Mouse (Mus musculus) liver, embryonic 14.5 days (tissue): Measurements from ENCODE around the gene Vamp5. TPM values are rescaled to one million over a fixed set of nuclear protein-coding genes. Genes with fewer than 3 reads are reported as not detected.

Source experiments
- ATAC-seq: fragments of 200-750 bp; cut with Nextera tagmentation; 2 replicates; pipeline ENCODE4 v1.8.0; 2017; ENCODE audit warnings: moderate number of reproducible peaks, mild to moderate bottlenecking, moderate library complexity; ENCODE audit not compliant: insufficient read depth
- DNase-seq, 3 experiments: peaks; one replicate each; pipeline ENCODE4 v3.0.0-alpha.2; 2012 to 2013; ENCODE audit warnings: low read depth in 3 of 3, low spot score in 3 of 3
- H3K27ac ChIP-seq: fragments of 300-500 bp; sonication (generic); 2 replicates; pipeline ENCODE4 v1.5.1; 2014; ENCODE audit warnings: moderate library complexity, mild to moderate bottlenecking, control low read depth, inconsistent platforms
- H3K27me3 ChIP-seq: fragments of 300-500 bp; sonication (generic); 2 replicates; pipeline ENCODE4 v1.6.1; 2014; ENCODE audit warnings: mild to moderate bottlenecking, low read length, moderate library complexity; ENCODE audit not compliant: control insufficient read depth, insufficient read depth
- H3K36me3 ChIP-seq: fragments of 300-500 bp; sonication (generic); replicated peaks from 2 replicates; pipeline ENCODE4 v1.6.1; 2014; ENCODE audit warnings: low read depth; ENCODE audit not compliant: control insufficient read depth, insufficient read depth
- H3K4me1 ChIP-seq, 2 experiments: fragments of 200-500 bp in 1 of 2; fragments of 300-500 bp in 1 of 2; sonication (generic) in 1 of 2; replicated peaks; 2 replicates each; pipeline ENCODE4 v1.6.1; 2012 to 2014; ENCODE audit warnings: antibody characterized with exemption in 1 of 2, inconsistent platforms in 1 of 2, low read length in 1 of 2; ENCODE audit not compliant: control insufficient read depth in 2 of 2, insufficient read depth in 2 of 2
- H3K4me2 ChIP-seq: fragments of 300-500 bp; sonication (generic); 2 replicates; pipeline ENCODE4 v1.6.1; 2014; ENCODE audit warnings: low read depth, mild to moderate bottlenecking, control low read depth, moderate library complexity
- H3K4me3 ChIP-seq, 2 experiments: fragments of 200-500 bp in 1 of 2; fragments of 300-500 bp in 1 of 2; sonication (generic) in 1 of 2; 2 replicates each; pipeline ENCODE4 v1.5.1; 2012 to 2014; ENCODE audit warnings: low read depth in 2 of 2, low read length in 2 of 2, mild to moderate bottlenecking in 2 of 2, control low read depth in 1 of 2, inconsistent platforms in 1 of 2, moderate library complexity in 1 of 2; ENCODE audit not compliant: insufficient read depth in 1 of 2
- H3K9ac ChIP-seq: fragments of 300-500 bp; sonication (generic); replicated peaks from 2 replicates; pipeline ENCODE4 v1.6.1; 2014; ENCODE audit warnings: mild to moderate bottlenecking, control low read depth, moderate library complexity
- H3K9me3 ChIP-seq: fragments of 300-500 bp; sonication (generic); 2 replicates; pipeline ENCODE4 v1.6.1; 2016; ENCODE audit warnings: low read length, mixed read lengths; ENCODE audit not compliant: control insufficient read depth
- CTCF ChIP-seq: IDR thresholded peaks from 2 replicates; pipeline ENCODE4 v1.5.1; 2016; ENCODE audit warnings: antibody characterized with exemption, low read depth, control low read depth
- EP300 ChIP-seq: IDR thresholded peaks from 2 replicates; pipeline ENCODE4 v1.6.1; 2016; ENCODE audit warnings: antibody characterized with exemption, low read depth
- WGBS: fragments of 180-500 bp; shearing (Covaris S2); extraction: QIAGEN DNeasy Blood & Tissue Kit; methylation state at CpG from one replicate; pipeline ENCODE4 v1.1.7; 2014; ENCODE audit not compliant: insufficient replicate concordance; 5-methylcytosine and 5-hydroxymethylcytosine counted together
- polyA plus RNA-seq, 2 experiments: library from polyadenylated mRNA; depleted of rRNA in 1 of 2; stranded (reverse) in 1 of 2; unstranded in 1 of 2; fragments of >200 nt; fragmentation: Nextera tagmentation in 1 of 2; extraction: Ambion mirVana in 1 of 2; gene quantifications; 2 replicates each; pipeline versions ENCODE4 v1.2.1 to v1.2.3; 2012 to 2014

The Vamp5 gene
- polyA plus RNA-seq, 2 experiments = 72.5 to 81.0 TPM

- ATAC-seq = no peak
- Histone ChIP-seq H3K27ac (no peak overlapping the region), H3K9ac (no peak overlapping the region), H3K9me3 (no peaks in the 10 kb centered on the region), H3K27me3 (no peaks in the 10 kb centered on the region), H3K36me3 (peaks cover 93% of the 10 kb centered on the region), H3K4me1 (no peaks in the 10 kb centered on the region), H3K4me3 (no peak overlapping the region), H3K4me2 (no peak overlapping the region)
- no peak for DNase-seq
- TF ChIP-seq EP300 (no peak), CTCF (no peak)
- WGBS = 67% methylated on average over 5 of the region's 5 CpGs
Observed at GRCm38 (mm10) chr6:72333111-72333510, 47.2 kb downstream of the Vamp5 start.

- 84% methylated on average over 4 of the region's 4 CpGs for WGBS
- DNase-seq = no peak
- Histone ChIP-seq H3K36me3 (peaks cover 90% of the 10 kb centered on the region), H3K4me3 (no peak overlapping the region), H3K4me1 (peaks cover 0 to 1% of the 10 kb centered on the region in 2 experiments; a peak in 1 of 4 replicates), H3K4me2 (no peak overlapping the region), H3K9me3 (no peaks in the 10 kb centered on the region), H3K27ac (no peak overlapping the region), H3K27me3 (no peaks in the 10 kb centered on the region), H3K9ac (no peak overlapping the region)
- ATAC-seq = no peak
- TF ChIP-seq EP300 (no peak), CTCF (no peak)
Observed at GRCm38 (mm10) chr6:72330133-72330532, 50.1 kb downstream of the Vamp5 start.

- Histone ChIP-seq H3K27me3 (no peaks in the 10 kb centered on the region), H3K4me2 (no peak overlapping the region), H3K4me1 (peaks cover 7 to 8% of the 10 kb centered on the region in 2 experiments), H3K9ac (no peak overlapping the region), H3K27ac (no peak overlapping the region), H3K36me3 (peaks cover 91% of the 10 kb centered on the region), H3K4me3 (no peak overlapping the region), H3K9me3 (no peaks in the 10 kb centered on the region)
- ATAC-seq = no peak
- DNase-seq = no peak
- WGBS = 89% methylated on average over 5 of the region's 5 CpGs
- no peak for TF ChIP-seq EP300
- TF ChIP-seq CTCF = no peak
Observed at GRCm38 (mm10) chr6:72329019-72329418, 51.2 kb downstream of the Vamp5 start.

DNA sequence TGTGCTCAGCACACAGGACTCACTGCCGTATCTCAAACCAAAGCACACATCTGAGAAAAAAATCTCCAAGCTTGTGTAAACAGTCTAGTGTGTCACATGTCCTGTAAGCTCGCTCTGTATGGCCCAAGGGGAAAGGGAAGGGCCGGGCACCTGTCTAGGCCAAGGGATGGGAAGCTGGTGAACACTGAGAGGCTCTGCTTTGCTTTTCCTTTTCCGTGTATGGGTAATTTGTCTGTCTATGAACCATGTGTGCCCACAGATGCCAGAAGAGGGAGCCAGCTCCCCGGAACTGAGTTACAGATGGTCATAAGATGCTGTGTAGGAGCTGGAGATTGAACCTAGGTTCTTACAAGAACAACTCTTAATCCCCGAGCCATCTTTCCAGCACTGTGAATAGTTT is 54.0 kb downstream of the Vamp5 start:
- Histone ChIP-seq H3K9me3 (no peaks in the 10 kb centered on the region), H3K4me3 (no peak overlapping the region), H3K36me3 (peaks cover 90% of the 10 kb centered on the region), H3K4me1 (peaks cover 13 to 14% of the 10 kb centered on the region in 2 experiments), H3K27ac (no peak overlapping the region), H3K27me3 (no peaks in the 10 kb centered on the region), H3K4me2 (no peak overlapping the region), H3K9ac (no peak overlapping the region)
- 66% methylated on average over 6 of the region's 6 CpGs for WGBS
- TF ChIP-seq CTCF = peak; percentile 64
- TF ChIP-seq EP300 = no peak
- DNase-seq (no peak), ATAC-seq (no peak)

DNA sequence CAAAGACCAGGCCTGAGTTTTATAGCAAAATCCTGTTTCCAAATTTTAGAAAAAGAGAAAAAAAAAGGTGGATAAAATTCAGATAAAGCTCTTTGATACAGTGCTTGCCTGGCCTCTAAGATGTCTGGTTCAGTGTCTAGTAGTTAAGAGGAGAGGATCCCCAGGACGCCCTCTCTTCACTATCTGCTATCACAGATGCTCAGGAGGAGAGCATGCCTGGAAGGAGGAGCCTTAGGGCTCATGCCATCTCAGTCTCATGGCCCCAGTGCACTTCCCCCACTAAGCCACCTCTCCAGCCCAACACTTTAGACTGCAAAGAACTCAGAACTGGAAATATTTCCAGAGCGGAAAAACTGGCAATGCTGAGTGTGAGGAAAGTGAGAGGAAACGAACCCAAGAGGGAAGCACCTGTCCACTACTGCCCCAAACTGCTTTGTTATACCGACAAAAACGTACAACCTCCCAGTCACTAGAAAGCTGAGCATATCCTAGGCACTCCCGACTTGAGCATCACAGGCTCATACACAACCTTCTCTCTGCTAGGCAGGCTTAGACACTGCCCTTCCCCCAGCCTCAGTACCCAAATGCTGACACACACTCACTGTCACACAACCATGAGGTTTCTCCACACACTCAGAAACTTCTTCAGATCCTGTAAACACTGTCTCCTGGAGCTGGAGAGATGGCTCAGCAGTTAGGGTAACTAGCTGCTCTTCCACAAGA is 56.3 kb downstream of the Vamp5 start:
- Histone ChIP-seq H3K4me2 (peak overlapping the region; percentile 41), H3K9ac (peak overlapping the region; percentile 23; the same call in 1 of the 2 replicates), H3K36me3 (peaks cover 92% of the 10 kb centered on the region), H3K27me3 (no peaks in the 10 kb centered on the region), H3K4me3 (no peak overlapping the region), H3K27ac (peak overlapping the region; percentile 81), H3K4me1 (peaks cover 13 to 14% of the 10 kb centered on the region in 2 experiments), H3K9me3 (no peaks in the 10 kb centered on the region)
- DNase-seq = peak in 2 of 3 experiments; percentile 62 to 67
- ATAC-seq = peak; percentile 98
- 56% methylated on average over 6 of the region's 6 CpGs for WGBS
- peak; percentile 69 for TF ChIP-seq EP300
- TF ChIP-seq CTCF = no peak
